Mouse (Mus musculus) lung, postnatal 36 days (tissue): Measurements from ENCODE around the gene Rdh11.

Experiments
- DNase-seq: peaks from one replicate; pipeline ENCODE4 v3.0.0; 2022; ENCODE audit warnings: mixed read lengths

Gene Rdh11

DNA sequence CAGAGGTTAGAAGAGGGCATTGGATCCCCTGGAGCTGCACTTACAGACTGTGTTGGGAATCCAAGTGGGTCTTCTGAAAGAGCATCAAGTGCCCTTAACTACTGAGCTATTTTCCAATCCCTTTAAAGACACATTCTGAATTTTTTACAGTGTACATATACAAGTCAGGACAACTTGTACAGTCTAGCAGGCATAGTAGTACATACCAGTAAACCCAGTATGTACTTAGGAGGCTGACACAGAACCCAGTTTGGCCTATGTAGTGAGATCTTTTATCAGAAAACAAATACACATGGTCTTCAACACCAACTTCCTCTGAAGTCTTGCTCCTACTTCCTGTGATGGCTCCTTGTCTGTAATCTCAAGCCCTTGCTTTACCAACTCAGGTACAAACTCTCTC, 53.1 kb downstream of the Rdh11 start:
- DNase-seq, result peak; percentile 23

DNA sequence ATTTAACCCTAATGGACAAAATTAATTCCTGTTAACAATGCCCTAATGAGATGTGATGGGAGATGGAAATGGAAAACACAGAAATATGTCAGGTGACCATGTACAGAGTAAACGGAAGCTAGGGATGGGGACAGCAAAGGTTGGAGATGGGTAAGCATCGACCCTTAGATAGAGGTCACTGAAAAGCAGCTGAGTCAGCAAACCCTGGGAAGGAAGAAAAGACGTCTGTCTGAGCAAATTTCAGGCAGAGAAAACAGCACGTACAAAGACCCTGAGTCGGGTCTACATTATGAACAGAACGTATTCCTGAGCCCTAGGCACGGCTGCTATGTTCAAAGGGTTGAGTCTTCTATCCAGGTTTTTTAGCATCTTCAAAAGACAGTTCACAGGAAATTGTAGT, 55.1 kb downstream of the Rdh11 start:
- DNase-seq, result no peak

DNA sequence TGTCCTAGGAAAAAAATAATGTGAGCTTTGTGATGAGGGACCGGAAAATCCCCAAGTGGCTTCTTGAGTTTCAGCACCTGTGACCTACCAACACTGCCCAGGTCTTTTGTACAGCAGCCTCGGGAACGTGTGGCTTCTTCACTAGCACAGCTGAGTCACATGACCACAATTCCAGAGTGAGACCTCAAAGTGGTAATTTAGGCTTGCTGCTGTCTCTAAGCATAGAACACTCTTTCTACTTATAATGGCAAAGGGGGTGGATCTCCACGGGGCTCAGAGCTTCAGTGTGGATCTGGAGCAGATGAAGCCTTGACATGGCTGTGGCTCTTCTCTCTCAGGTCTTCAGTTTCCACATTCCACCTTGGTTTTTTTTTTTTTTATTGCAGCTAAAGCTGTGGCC, 57.0 kb downstream of the Rdh11 start:
- no peak for DNase-seq

DNA sequence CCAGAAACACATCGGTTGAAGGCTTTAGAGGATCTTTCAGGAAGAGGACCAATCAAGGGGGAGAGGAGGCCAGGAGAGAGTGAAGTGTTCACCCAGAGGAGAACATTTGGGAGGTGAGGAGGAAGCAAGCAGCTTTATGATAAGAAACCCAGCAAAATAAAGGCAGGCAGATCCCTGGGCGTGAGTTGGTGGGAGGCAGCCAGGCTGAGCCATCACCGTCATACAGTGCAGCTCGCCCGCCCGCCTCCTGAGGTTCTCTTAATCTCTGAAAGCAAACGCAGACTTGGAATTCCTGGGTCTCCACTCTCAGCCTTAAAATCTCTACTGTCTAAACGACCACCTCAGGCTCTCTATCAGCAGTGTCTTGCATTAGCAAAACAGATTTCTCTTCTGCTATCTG, 57.4 kb downstream of the Rdh11 start:
- DNase-seq, result no peak

DNA sequence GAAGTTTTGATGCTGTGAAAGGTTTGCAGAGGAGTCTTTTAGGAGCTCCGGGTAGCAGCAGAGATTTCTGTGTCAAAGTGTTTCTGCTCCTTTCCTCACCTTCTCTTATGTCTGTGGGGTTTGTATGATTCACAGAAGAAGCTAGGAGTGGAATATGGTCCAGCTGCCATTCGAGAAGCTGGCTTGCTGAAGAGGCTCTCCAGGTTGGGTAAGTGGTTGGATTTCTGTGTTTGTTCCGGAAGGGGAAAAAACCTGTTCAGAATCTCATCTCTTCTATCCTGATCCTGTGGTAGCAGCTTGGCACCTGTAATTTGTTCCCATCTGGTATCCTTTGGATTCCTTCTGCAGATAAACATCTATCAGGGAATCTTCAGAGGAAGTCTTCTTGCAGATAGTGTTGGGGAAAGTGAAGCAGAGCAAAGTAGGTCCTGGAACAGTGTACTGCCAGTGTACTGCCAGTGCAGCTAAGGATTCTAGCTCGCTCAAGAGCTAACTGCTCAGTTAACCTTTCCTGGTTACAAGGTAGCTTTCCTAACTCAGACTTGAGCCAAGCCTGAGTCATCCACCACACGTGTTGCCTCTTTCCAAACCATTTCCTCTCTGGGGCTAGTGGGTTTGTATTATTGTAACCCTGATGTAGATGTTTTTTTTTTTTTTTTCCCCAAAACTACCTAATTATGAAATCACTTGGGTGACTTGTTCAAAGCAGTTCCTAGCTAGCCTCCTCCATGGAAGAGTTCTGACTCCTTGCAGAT, 60.2 kb downstream of the Rdh11 start:
- peak; percentile 52 for DNase-seq

DNA sequence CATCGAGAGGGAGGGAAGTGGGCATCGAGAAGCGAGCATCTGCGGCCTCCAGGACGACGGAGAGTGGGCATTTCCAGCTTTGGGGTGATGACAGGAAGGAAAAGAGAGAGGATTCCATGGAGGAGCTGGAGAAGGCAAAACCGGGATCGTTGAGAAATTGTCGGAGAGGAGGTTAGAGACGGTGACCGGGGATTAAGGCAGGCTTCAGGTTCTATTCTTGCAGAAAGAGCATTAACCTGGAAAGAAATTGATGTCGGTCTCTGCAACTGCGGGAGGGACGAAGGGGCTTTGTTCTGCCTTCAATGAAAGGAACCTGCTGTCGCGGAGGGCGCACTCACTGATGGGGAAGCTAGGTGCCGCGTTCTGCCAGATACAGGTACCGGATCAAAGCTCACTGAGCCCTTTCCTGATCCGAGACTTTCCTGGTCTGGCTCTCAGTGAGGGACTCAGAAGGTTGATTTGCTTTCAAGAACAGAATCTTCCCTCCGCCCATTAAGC, 60.9 kb downstream of the Rdh11 start:
- no peak for DNase-seq

DNA sequence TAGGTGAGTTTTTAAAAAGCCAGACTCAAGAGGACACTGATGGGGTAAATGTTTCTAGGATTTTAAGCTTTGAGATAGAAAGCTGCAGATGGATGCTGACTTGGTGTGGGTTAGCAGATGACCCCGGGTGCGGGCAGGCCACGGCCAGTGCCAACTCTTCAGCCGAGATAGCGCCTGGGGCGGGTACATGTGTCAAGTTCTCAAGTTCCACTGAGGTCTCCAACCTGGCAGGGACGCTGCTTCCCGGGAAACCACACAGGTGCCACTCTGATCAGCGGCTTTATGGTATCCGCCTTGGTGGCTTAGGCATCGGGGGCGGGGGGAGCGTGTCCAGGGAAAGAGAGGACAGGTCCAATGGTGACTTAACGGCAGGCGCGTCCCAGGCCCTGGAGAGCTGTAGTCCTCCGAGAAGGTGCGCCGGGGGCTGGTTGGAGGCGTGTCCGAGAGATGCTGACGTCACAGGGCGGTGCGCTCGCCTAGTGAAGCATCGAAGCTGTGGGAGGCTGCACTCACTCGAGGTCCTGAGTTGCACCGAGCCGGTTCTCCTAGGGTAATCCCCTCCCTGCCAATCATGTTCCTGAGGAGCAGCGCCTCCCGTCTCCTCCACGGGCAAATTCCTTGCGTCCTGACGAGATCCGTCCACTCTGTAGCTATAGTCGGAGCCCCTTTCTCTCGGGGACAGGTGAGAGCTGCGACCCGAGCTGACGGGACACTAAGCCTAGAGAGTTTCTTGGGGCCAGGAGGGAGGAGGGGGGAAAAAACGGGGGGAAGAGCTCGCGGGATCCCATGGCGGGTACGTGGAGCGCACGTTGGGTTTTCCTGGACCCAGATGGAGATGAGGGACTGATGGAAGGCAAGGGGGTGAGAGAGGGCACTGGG, 61.6 kb downstream of the Rdh11 start, which contains the start of gene Arg2:
Arg2 (plus strand) TSS at position 479 of the 879 bp plus-strand sequence.
- peak; percentile 92 for DNase-seq
